Mouse (Mus musculus) urinary bladder, postnatal 14 days (tissue): ENCODE results near the gene Lrfn1.

ENCODE experiments used
- DNase-seq: peaks from one replicate; pipeline ENCODE4 v3.0.0; 2021; ENCODE audit warnings: low spot score

The Lrfn1 gene

DNA sequence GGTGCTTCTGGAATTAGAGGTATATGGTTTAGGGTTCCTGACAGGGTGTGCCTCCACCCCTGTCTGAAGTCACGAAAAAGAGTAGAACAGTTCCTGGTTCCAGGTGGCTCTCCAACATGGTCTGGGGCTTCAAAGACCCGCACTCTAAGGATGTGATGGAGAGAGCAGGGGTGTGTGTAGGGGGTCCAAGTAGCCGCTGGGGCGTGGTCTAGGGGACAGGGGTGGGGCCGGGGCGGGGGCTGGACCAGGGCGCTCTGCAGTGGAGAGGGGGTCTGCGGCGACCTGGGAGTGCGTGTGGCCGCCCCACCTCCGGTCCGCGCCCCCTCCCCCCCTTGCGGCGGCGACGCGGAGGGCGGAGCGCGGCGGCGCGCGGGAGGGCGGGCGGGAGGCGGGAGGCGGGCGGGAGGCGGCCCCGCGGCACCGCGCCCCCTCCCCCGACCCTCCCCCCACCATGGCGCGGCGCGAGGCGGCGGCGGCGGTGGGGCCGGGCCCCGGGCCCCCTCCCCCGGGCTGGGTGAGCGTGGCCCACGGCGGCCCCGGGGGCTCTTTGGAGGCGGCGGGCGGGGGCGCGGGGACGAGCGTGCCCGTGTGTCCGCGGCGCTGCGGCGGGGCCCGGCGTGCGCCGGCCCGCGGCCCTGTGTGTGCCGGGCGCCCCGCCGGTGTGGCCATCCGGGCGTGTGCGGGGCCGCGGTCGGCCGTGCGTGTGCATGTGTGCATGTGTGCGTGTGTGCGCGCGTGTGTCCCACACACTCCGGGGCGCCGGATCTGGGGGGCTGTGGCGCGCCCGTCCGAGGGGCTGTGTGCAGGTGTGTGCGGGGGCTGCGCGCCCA, at the start of gene Lrfn1:
Lrfn1 (plus strand) TSS at position 450 of the 830 bp plus-strand sequence.
- DNase-seq, result no peak

DNA sequence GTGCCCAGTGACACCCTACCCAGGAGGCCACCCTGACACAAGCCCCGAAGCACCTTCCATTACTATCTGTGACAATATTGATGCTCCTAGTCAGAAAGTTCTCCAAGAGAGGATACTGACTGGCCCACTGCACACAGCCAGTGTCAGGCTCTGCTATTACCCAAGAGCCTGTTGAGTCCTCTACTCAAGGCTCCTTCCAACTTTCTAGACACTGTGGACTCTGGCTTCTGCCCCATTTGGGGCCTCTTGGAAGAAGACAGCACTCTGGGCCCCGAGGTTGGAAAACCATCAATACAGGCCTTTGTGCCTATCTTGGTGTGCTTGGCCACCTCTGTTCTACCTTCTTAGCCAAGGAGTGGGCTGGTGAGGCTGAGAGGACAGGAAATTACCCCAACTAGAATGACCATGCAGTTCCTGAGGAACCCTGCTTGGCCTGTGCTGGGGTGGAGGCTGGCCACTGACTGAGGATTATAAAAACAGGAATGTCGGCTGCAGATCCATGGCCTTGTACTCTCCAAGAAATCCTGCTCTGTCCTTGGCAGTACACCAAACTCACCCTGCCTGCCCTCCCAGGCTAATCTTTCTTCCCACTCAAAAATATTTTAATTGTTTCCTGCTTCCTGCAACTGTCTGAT, 40.8 kb upstream of the Lrfn1 start:
- DNase-seq, result peak; percentile 75

DNA sequence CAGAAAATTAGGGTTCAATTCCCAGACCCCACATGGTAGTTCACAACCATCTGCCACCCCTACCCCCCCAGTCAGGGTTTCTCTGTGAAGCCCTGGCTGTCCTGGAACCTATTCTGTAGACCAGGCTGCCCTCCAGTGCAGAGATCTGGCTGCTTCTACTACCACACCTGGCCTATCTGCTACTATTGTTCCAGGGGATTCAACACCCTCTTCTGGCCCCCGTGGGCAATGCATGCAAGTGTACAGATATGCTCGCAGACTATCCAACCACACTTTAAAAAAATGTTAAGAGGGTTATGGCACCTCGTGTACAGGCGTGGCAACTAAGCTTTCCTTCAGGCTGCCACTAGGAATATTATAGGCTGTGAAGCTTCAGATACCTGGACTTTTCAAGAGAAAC, 39.0 kb upstream of the Lrfn1 start:
- no peak for DNase-seq

DNA sequence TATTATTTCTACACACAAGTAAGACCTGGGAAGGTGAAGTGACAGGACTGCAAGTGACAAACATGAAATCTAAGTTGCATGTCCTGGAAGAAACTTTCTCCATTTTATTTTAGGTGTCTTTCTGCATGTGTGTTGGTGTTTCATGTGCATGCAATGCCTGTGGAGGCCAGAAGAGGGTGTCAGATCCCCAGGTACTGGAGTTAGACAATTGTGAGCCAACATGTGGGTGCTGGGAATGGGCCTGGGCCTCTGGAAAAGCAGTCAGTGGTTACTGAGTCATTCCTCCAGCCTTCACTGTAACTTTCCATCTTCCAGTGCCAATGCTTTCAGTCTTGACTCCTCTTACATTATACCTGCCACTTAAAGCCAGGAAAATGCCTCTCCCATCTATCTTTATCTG, 34.4 kb upstream of the Lrfn1 start:
- no peak for DNase-seq

DNA sequence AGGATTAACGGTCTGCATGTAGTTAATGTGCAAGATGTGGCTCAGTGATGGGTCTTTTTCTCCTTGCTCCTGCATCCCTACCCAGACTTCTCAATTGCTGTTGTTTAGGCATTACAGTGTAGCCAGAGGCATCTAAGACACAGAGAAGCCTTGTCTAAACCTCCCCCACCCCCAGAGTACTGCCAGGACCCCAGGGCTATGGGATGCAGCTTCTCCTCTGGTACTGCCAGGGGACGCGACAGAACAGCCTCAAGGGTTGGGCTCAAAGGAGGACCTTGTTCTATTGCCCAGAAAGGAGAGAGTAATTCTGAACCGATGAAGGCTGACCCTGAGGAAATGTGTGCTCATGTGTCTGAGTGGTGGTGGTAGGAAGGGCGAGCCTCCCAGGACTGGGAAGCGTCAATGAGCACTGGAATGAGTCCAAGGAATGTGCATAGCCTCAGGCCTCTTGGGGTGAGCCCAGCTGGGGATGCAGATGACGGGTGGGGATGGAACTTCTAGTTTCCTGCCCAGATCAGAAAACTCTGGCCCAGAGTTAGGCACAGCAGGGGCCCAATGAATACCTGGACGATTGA, 33.6 kb upstream of the Lrfn1 start:
- peak; percentile 70 for DNase-seq

DNA sequence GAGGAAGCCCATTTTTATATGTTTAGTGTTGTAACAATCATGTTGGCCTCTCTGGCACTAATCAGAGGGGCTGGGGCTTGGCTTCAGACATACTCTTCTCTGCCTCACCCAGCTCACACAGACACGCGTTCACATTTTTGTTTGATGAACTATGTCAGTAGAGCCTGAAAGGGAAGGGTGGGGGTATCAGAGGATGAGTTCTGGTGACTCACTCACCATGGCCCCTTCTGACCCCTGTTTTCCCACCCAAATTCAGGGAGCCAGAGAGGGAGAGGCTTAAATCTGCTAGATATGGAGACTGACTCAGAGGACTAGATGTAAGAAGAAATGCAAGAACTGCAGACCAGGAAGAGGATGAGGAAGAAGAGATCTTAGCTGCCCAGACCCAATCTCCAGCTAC, 32.4 kb upstream of the Lrfn1 start:
- DNase-seq, result peak; percentile 24

DNA sequence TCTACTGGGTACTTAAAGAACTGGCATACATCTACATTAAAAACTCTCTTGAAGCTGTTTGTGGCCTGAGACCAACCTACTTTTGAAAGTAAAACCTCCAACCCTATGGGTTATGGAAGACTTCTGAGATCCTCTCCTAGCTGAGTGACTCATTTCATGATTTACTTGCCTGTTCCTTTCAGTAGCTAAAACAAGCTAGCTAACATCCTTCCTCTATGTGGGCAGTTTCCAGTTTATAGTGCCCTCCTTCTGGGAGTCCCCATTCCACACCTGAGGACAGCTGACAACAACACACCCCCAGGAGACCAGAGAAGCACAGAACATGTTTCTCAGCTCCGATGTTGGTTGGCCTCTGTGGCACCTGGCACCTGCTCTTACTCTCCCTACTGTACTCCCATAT, 28.8 kb upstream of the Lrfn1 start:
- DNase-seq, result no peak

DNA sequence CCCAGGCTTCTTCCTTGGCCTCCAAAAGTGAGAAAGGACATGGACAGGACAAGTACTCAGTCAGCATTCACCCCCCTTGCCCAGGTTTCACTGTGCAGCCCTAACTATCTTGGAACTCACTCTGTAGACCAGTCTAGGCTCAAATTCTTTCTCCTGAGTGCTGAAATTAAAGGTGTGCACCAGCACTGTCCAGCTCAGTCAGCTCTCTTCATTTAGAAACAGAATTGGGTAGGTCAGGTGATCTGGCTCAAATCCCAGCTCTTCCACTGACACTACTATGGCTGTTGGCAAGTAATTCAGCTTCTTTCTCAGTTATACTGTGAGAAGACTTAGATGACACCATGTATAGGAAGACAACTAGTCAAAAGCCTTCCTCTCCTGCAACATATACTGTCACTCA, 24.0 kb upstream of the Lrfn1 start:
- no peak for DNase-seq

DNA sequence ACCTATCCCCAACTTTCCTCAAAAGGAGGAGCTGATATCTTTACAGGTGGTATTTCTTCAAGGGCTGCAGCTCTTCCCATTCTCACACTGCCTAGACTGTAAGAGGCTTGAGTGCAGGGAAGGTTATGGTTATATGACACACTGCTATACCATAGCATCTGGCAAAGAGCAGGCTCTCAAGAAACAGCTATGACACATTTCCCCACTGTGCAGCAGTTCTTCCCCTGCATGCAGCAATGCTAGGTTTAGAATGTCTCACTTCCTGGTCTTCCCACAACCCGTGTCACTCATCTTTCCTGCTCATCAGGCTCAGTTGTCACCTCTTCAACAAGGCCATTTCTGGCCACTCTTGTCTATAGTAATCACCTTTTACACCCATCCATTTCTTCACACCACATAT, 21.3 kb upstream of the Lrfn1 start:
- DNase-seq, result no peak

DNA sequence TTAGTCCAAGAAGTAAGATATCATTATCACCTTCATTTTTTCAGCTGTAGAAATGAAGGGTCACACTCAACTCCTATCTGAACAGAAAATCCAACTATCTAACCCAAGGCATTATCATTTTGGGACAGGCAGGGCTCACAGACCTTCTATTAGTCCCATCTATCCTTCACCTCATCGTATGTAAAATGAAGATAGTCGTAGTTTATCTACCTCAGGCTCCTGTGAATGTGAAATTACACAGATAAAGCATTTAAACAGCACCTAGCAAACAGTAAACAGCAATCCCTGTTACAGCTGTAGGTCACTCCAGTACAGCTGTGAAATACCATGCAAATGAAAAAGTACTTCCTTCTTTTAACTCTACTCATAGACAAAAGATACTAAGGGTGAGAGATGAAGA, 19.5 kb upstream of the Lrfn1 start:
- DNase-seq, result no peak

DNA sequence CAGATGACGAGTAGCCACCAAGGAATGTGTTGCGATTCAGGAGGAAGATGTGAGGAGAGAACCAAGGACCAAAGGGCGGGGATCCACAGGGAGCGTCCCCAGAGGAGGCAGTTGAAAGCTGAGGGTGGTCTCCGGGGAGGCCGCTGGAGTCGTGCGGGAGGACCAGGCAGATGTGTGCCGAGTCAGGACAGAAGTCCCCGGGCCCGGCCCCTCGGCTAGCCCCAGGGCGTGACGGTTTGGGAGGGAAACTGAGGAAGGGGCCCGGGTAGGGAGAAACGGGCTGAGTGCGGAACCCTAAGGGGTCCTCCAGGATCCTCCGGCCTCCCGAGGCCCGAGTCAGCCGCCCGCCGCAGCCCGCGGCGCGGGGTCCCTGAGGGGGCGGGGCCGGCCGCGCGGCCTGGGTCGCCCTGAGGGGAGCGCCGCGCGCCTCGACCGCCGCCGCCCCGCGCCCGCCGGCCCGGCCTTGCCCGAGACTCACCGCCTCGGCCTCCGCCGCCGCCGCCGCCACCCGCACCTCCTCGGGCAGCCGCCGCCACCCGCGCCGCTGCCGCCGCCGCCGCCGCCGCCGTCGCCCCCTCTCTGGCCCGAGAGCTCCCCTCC, 16.0 kb upstream of the Lrfn1 start:
- peak; percentile 21 for DNase-seq

DNA sequence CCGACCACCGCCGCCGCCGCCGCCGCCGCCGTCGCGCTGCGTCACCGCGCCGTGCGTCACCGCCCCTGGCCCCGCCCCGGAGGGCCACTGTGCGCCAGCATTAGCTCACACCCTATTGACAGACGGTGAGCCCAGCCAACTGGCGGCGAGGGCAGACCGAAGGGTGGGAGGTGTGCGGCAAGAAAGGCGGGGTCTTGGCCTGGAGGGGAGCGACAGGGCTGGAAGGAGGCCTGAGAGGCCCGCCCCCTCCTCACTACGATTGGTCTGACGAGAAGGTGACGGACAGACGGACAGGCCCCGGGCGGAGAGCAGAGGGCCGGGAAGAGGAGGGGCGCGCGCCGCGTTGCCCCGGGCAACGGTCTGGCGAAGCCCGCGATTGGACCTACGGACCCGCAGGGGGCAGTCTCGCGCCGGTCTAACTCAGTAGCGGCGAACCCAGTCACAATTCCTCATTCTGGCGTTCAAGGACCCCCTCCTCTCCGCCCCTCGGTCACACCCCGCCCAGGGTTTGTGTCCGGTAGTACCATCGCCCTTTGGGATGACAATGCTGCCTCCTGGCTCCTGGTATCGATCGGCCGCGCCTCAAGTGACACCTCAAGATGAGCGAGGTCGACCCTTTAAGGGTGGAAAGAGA, 15.4 kb upstream of the Lrfn1 start:
- DNase-seq, result peak; percentile 100

DNA sequence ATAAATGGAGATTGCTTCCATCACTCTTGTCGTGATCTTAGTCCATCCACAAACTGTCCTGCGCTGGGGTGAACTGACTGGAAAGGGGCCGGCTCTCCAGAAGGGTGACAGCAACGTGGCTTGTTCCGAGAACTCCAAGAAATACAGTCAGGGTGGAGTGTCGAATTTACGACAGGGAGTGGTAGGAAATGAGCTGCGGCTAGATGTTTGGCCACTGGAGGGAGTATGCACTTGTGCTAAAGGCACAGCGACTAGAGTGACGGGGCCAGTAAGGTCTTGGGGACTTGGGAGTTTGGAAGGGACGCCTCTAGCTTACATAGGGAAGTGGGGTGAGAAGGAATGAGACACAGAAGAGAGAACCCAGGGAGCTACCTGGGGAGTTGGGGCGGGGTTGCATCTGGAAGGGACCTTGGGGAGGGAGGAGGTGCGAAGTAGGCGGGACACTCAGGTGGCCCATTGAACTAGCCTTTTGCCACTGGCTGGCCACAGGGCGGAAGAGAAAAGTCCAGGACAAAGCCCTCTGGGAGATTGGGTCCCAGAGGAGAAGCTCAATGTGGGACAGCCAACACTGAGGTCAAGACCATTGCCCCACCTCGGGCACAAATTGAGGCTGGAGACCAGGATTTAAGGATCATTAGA, 14.7 kb upstream of the Lrfn1 start, which contains the start of gene Gmfg:
Gmfg (plus strand) TSS at position 516 of the 639 bp plus-strand sequence.
- peak; percentile 86 for DNase-seq

DNA sequence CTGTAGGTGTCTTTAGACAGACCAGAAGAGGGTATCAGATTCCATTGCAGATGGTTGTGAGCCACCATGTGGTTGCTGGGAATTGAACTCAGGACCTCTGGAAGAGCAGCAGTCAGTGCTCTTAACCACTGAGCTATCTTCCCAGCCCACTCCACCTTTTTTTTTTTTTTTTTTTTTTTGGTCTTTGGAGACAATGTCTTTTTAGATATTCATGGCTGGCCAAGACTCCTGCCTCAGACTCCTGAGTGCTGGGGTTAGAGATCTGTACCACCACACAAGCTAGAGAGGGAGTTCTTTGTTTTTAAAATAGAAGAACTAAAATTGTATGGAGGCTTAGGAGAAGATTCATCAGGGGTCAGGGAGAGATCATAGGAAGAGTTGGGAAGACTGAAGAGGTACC, 13.8 kb upstream of the Lrfn1 start:
- DNase-seq, result no peak

DNA sequence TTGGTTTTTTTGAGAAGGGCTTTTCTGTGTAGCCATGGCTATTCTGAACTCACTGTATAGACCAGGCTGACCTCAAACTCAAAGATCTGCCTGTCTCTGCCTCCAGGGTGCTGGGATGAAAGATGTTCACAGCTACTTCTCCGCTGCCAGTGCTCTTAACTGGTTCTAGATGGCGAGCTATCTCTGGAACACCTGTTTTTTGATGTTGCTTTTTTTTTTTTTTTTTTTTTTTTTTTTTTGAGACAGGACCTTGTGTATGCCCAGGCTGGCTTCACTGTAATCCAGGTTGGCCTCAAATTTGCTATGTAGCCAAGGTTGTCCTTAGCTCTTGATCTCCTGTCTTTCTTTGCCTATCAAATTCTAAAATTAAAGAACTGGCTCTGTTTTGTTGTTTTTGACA, 13.0 kb upstream of the Lrfn1 start:
- DNase-seq, result no peak

DNA sequence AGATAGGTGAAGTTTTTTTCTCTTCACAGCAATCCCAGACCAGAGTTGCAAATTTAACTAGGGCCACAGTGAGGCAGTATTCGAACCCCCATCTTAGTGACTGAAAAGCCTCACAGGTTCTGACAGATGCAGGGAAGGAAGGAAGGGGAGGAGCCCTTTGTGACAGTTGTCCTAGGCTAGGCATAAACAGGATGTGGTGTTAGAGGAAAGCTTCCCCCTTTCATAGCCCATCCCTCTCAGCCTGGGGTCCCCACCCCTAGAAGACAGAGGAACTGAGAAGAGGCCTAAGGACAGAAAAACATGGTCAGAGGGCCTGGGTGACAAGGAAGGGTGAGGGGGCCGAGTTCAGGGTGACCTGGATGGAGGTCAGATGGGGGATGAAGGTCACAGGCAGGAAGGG, 11.0 kb upstream of the Lrfn1 start:
- no peak for DNase-seq

DNA sequence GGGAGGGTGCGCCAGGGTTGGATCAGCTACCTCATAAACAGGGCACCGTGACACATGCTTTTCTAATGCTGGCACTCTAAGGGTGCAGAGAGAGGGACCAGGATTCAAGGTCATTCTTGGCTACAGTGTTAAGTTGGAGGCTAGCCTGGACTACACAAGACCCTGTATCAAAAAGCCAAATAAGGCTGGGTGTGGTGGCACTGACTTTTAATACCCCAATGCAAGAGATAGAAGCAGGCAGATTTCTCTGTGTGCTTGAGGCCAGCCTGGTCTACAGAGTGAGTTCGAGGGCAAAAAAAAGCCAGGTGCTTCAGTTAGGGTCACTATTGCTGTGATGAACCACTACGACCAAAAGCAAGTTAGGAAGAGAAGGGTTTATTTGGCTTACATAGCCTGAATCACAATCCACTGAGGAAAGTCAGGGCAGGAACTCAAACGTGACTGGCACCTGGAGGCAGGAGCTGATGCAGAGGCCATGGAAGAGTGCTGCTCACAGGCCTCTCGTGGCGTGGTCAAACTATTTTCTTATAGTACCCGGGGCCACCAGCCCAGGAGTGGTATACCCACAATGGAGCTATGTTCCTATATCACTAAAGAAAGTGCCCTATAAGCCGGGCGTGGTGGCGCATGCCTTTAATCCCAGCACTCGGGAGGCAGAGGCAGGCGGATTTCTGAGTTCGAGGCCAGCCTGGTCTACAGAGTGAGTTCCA, 9.8 kb upstream of the Lrfn1 start:
- DNase-seq, result no peak

DNA sequence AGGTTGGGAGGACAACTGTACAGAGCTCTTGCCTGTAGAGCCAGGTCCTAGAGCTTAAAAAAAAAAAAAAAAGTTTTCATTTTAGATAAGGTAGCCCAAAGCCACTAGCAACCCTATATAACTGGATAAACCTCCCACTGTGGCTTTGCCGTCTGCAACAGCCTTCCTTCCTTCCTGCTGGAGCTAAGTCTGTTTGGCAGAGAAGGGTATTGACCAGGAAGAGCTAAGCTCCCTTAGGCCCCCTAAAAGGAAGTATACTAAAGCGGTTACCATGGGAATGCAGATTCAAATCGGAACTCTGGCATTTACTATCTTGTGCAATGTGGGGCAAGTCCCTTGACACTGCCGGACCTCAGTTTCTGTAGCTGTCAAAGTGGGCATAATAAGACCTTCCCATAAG, 9.1 kb upstream of the Lrfn1 start:
- no peak for DNase-seq

DNA sequence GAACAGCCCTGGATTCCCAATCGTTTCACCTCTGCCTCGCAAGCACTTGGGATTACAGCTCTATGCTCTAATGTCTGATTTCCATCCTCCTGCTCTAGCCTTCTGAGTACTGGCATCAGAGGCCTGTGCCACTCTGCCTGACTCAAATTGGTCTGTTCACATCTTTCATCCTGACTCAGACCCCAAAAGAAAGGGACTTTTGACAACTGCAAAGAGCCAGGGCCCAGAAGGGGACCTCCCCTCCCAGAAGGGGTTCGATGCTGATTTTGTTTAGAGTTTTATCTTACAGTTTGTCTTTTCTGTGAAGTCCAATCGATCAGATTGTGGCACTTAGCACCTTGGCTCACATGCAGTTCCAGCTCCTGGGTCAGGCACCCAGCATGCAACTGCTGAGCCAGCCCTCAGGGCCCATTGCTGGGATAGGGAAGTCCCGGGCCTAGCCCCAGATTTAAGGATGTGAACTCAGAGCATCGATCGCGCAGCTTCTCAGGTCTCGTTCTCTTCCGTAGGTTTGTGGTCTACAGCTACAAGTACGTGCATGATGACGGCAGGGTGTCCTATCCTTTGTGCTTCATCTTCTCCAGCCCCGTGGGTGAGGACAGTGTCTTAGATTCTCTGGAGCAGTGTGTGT, 7.3 kb upstream of the Lrfn1 start:
- no peak for DNase-seq

DNA sequence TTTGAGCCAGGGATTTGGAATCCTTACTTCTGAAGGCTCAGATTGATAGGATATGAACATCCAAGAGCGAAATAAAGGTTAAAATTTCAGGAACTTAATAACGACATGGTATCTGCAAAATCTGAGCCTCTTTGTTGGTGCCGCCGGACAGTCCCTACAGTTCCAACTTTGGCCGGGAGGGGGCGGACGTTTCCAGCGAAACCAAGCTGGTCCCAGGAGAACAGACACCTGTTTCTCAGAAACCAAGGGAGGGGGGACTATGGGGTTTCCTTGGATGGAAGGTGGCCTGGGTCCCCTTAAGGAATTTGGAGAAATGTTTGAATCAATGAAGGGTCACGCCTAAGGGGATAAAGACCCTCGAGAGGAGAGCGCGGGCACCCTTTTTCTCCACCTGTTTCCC, 5.3 kb upstream of the Lrfn1 start:
- peak; percentile 83 for DNase-seq
